Mouse (Mus musculus): ENCODE data around the gene Gm45711. TPM values are rescaled to one million over a fixed set of nuclear protein-coding genes. Genes with fewer than 3 reads are reported as not detected.
"Not testable (repeated sequence)": the region's sequence is repeated elsewhere in the genome, so short reads cannot be mapped to it uniquely, and the experiment has no call there.

The Gm45711 gene
- polyA plus RNA-seq, 2 experiments = not detected

DNA sequence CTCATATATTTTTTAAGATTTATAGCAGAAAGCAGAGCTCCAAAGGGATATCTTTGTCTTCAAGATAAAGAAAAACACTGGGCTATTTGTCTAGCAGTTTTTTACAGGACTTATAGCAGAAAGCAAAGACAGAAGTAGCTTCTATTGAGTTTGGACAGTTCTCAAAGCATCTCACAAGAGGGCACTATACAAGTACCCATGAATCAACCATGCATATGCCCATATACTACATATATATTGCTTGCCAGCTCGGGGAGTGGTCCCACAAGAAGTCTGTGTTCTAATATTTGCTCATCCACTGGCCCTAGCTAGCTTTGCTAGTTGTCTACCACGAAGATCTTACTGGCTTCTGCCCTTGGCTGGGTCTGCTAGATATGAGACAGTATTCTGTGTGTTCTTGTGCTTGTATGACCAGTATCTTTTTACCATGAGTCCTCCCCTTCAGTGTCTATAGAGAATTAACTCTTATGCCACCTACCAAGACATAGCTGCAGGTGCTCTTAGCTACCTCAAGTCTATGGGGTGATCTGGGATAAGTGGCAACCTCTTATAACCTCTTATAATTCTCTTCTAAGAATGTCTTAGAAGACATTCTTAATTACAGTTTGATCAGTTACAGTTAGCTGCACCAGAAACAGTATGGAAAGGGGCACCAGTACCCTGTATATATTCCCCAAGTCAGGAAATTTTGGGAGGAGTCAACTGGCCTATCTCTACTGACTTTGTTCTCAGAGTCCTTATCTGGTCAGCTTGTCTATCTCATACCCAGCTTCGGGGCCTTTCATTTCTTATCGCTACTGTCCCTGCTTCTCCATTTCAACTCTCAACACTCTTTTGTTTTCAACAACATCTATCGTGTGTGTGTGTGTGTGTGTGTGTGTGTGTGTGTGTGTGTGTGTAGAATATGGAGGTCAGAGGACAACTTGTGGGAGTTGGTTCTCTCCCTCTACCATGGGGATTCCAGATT lies 23.1 kb upstream of the Gm45711 start:
- Histone ChIP-seq H3K4me3 (ENCODE audit: insufficient read depth in 1 of 2, low read depth in 2 of 2, low read length in 2 of 2) (no peak overlapping the region), H3K36me3 (replicated peaks; ENCODE audit: control insufficient read depth, insufficient read depth, low read depth) (no peaks in the 10 kb centered on the region), H3K4me2 (ENCODE audit: low read depth) (peak overlapping the region; percentile 15; the same call in 1 of the 2 replicates), H3K27me3 (ENCODE audit: control insufficient read depth, insufficient read depth, low read length) (no peaks in the 10 kb centered on the region), H3K9me3 (ENCODE audit: control insufficient read depth, low read length) (no peaks in the 10 kb centered on the region), H3K4me1 (replicated peaks; ENCODE audit: control insufficient read depth in 2 of 2, insufficient read depth in 2 of 2, low read length in 1 of 2) (peaks cover 6 to 15% of the 10 kb centered on the region in 2 experiments; a peak in 3 of 4 replicates), H3K27ac (no peak overlapping the region), H3K9ac (replicated peaks) (no peak overlapping the region)
- no peak for TF ChIP-seq EP300 (IDR thresholded peaks at IDR 0.05; ENCODE audit: low read depth)
- no peak for TF ChIP-seq CTCF (IDR thresholded peaks at IDR 0.05; ENCODE audit: low read depth)
- ATAC-seq (ENCODE audit: insufficient read depth) = peak; percentile 73
- DNase-seq (ENCODE audit: low read depth in 3 of 3, low spot score in 3 of 3) = no peak
- WGBS (ENCODE audit: insufficient replicate concordance) = 10% methylated on average over 5 of the region's 5 CpGs

DNA sequence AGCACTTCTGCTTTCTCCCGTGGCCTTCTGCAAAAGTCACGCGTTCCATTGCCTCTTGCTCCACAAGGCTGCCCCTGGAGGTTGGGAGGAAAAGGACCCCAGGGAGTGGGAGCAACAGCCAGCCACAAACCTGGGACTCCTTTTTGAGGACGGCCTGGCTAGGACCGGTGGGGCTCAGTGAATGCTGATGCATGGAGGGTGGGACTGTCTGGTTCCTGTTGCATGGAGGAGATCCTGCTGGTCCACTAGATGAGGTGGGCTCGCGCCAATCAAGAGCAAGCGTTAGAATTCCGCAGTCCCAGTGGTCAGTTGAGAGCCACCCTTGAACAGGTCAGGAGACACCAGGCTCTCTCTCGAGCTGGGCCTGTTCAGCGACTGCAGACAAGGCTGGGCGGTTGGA lies 12.0 kb upstream of the Gm45711 start, which contains the start of gene Cmtm2b:
Gene Cmtm2b, plus strand, starts transcription at position 301 of the 400 bp plus-strand sequence.
- WGBS (ENCODE audit: insufficient replicate concordance) = 68% methylated on average over 12 of the region's 12 CpGs
- not testable (repeated sequence) for H3K4me1 ChIP-seq (replicated peaks; ENCODE audit: control insufficient read depth in 2 of 2, insufficient read depth in 2 of 2, low read length in 1 of 2); ATAC-seq (ENCODE audit: insufficient read depth)

DNA sequence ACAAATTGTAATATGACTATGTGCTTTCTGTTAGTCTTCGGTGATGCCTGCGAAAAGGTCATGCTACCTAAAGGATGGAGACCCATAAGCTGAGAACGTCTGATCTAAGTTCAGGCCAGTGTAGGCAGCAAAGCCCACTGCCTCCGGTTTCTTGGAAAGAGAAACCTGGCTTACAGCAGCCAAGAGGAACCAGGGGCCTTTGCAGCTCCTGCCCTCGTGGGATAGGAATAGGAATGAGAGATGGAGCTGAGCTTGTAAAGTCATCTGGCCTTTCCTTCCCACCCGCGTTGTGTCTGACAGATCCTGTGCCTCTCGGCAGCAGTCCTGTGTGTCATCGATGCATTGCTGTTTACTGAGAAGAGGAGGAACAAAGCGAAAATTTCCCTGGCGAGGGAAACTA lies 11.4 kb upstream of the Gm45711 start, which contains the start of gene Gm11020:
Gene Gm11020, plus strand, starts transcription at position 301 of the 400 bp plus-strand sequence.
- H3K9ac ChIP-seq (replicated peaks); H3K4me3 ChIP-seq (ENCODE audit: insufficient read depth in 1 of 2, low read depth in 2 of 2, low read length in 2 of 2); DNase-seq (ENCODE audit: low read depth in 3 of 3, low spot score in 3 of 3); H3K4me2 ChIP-seq (ENCODE audit: low read depth); H3K27ac ChIP-seq; H3K9me3 ChIP-seq (ENCODE audit: control insufficient read depth, low read length); ATAC-seq (ENCODE audit: insufficient read depth); H3K36me3 ChIP-seq (replicated peaks; ENCODE audit: control insufficient read depth, insufficient read depth, low read depth); H3K27me3 ChIP-seq (ENCODE audit: control insufficient read depth, insufficient read depth, low read length); H3K4me1 ChIP-seq (replicated peaks; ENCODE audit: control insufficient read depth in 2 of 2, insufficient read depth in 2 of 2, low read length in 1 of 2): not testable (repeated sequence)
- 71% methylated on average over 8 of the region's 11 CpGs for whole genome bisulfite sequencing (ENCODE audit: insufficient replicate concordance)

More for the DNA sequence above, 12.0 kb upstream of the Gm45711 start, which contains the start of gene Cmtm2b:
- H3K9me3 ChIP-seq (ENCODE audit: control insufficient read depth, low read length); H3K27me3 ChIP-seq (ENCODE audit: control insufficient read depth, insufficient read depth, low read length); H3K9ac ChIP-seq (replicated peaks); H3K36me3 ChIP-seq (replicated peaks; ENCODE audit: control insufficient read depth, insufficient read depth, low read depth); H3K4me2 ChIP-seq (ENCODE audit: low read depth); H3K27ac ChIP-seq; H3K4me3 ChIP-seq (ENCODE audit: insufficient read depth in 1 of 2, low read depth in 2 of 2, low read length in 2 of 2); DNase-seq (ENCODE audit: low read depth in 3 of 3, low spot score in 3 of 3): not testable (repeated sequence)

DNA sequence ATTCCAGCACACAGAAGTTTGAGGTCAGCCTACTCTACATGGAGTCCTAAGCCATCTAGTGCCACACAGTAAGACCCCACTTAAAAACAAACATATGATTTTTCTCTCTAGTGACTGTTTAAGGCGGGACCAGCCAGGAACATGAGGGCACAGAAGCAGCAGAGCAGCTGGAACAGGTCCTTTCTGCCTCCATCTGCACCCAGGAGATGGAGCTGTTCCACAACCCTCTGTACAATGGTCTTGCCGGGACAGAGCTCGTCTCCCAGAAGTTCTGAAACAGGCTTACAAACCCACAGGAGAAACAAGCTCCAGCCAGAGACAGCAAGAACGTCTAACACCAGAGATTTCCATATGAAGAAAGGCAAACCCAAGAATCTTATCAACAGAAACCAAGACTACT lies 3.4 kb upstream of the Gm45711 start:
- ATAC-seq (ENCODE audit: insufficient read depth) = no peak
- no peaks in the 10 kb centered on the region for H3K36me3 ChIP-seq (replicated peaks; ENCODE audit: control insufficient read depth, insufficient read depth, low read depth)
- H3K27ac ChIP-seq = no peak overlapping the region
- no peaks in the 10 kb centered on the region for H3K27me3 ChIP-seq (ENCODE audit: control insufficient read depth, insufficient read depth, low read length)
- no peak overlapping the region for H3K4me2 ChIP-seq (ENCODE audit: low read depth)
- no peak overlapping the region for H3K9ac ChIP-seq (replicated peaks)
- WGBS (ENCODE audit: insufficient replicate concordance) = 40% methylated on average over 4 of the region's 4 CpGs
- no peak for DNase-seq (ENCODE audit: low read depth in 3 of 3, low spot score in 3 of 3)
- TF ChIP-seq EP300 (IDR thresholded peaks at IDR 0.05; ENCODE audit: low read depth) (no peak), CTCF (IDR thresholded peaks at IDR 0.05; ENCODE audit: low read depth) (peak; percentile 24; the same call in 1 of the 2 replicates)
- H3K4me3 ChIP-seq (ENCODE audit: insufficient read depth in 1 of 2, low read depth in 2 of 2, low read length in 2 of 2) = no peak overlapping the region
- H3K9me3 ChIP-seq (ENCODE audit: control insufficient read depth, low read length) = no peaks in the 10 kb centered on the region
- no peaks in the 10 kb centered on the region; a peak in 1 of 4 replicates for H3K4me1 ChIP-seq (replicated peaks; ENCODE audit: control insufficient read depth in 2 of 2, insufficient read depth in 2 of 2, low read length in 1 of 2)

DNA sequence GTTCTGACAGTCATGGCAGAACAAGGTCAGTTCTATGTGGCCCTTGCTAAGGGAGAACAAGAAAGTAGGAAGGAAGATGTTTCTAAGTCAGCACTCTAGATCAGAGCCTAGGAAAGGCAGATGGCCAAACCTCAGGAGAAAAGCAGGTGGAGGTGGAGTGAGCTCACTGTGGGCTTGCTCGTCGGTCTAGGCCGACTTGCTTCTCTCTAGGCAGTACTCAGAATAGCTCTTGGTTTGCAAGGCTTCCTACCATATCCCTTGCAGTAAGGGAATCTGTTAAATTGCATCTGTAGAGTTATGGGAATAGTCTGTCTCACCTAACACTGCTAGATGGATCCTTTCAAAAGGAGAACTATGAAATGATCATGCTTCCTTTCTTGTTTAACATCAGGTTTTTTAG lies 2.1 kb upstream of the Gm45711 start:
- H3K9me3 ChIP-seq (ENCODE audit: control insufficient read depth, low read length); DNase-seq (ENCODE audit: low read depth in 3 of 3, low spot score in 3 of 3); H3K27ac ChIP-seq; H3K27me3 ChIP-seq (ENCODE audit: control insufficient read depth, insufficient read depth, low read length); H3K4me2 ChIP-seq (ENCODE audit: low read depth); ATAC-seq (ENCODE audit: insufficient read depth); H3K4me1 ChIP-seq (replicated peaks; ENCODE audit: control insufficient read depth in 2 of 2, insufficient read depth in 2 of 2, low read length in 1 of 2); H3K4me3 ChIP-seq (ENCODE audit: insufficient read depth in 1 of 2, low read depth in 2 of 2, low read length in 2 of 2); H3K36me3 ChIP-seq (replicated peaks; ENCODE audit: control insufficient read depth, insufficient read depth, low read depth); H3K9ac ChIP-seq (replicated peaks): not testable (repeated sequence)
- 38% methylated on average over 3 of the region's 3 CpGs for WGBS (ENCODE audit: insufficient replicate concordance)

DNA sequence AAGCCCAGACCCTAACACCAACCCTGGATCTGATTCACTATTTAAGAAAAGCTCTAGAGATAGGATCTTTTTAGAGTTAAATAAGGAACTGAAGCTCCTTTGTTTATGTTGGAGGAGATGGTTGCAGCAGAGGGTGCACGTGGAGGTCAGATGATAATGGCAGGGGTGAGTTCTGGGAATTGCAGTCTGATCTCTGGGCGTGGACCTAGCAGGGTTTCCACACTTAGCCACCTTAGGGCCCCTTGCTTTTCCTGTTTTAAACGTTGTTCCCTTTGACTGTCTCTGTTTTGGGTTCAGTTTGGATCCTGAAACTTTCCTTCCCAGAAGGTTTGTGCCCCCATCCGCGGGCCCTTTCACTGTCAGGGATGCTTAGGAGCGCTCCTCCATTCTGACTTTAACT lies 1.5 kb downstream of the Gm45711 start:
- WGBS (ENCODE audit: insufficient replicate concordance) = 42% methylated on average over 6 of the region's 6 CpGs
- H3K27me3 ChIP-seq (ENCODE audit: control insufficient read depth, insufficient read depth, low read length); DNase-seq (ENCODE audit: low read depth in 3 of 3, low spot score in 3 of 3); H3K9me3 ChIP-seq (ENCODE audit: control insufficient read depth, low read length); H3K4me2 ChIP-seq (ENCODE audit: low read depth); H3K9ac ChIP-seq (replicated peaks); ATAC-seq (ENCODE audit: insufficient read depth); H3K4me3 ChIP-seq (ENCODE audit: insufficient read depth in 1 of 2, low read depth in 2 of 2, low read length in 2 of 2); H3K27ac ChIP-seq; H3K36me3 ChIP-seq (replicated peaks; ENCODE audit: control insufficient read depth, insufficient read depth, low read depth); H3K4me1 ChIP-seq (replicated peaks; ENCODE audit: control insufficient read depth in 2 of 2, insufficient read depth in 2 of 2, low read length in 1 of 2): not testable (repeated sequence)

Measured in liver, embryonic 14.5 days (tissue).